Mouse (Mus musculus) heart, embryonic 11.5 days (tissue): ENCODE measurements around the gene Gm43518. TPM values are rescaled to one million over a fixed set of nuclear protein-coding genes. Genes with fewer than 3 reads are reported as not detected.

Experiments used
- ATAC-seq: fragments of 200-750 bp; cut with Nextera tagmentation; replicated peaks from 2 replicates; pipeline ENCODE4 v1.8.0; 2017; ENCODE audit warnings: moderate library complexity; ENCODE audit not compliant: insufficient number of reproducible peaks, low FRiP score, low TSS enrichment
- H3K27ac ChIP-seq: fragments of 300-500 bp; sonication (generic); 2 replicates; pipeline ENCODE4 v1.5.1; 2014; ENCODE audit warnings: mild to moderate bottlenecking, low read depth, low read length
- H3K27me3 ChIP-seq: fragments of 300-500 bp; sonication (generic); 2 replicates; pipeline ENCODE4 v1.6.1; 2014; ENCODE audit warnings: mild to moderate bottlenecking, low read length, mixed read lengths; ENCODE audit not compliant: control insufficient read depth, insufficient read depth
- H3K36me3 ChIP-seq: fragments of 300-500 bp; sonication (generic); 2 replicates; pipeline ENCODE4 v1.6.1; 2014; ENCODE audit warnings: mild to moderate bottlenecking, low read length, moderate library complexity, mixed read lengths; ENCODE audit not compliant: control insufficient read depth, insufficient read depth
- H3K4me1 ChIP-seq: fragments of 300-500 bp; sonication (generic); 2 replicates; pipeline ENCODE4 v1.6.1; 2014; ENCODE audit warnings: low read length; ENCODE audit not compliant: control insufficient read depth, insufficient read depth
- H3K4me2 ChIP-seq: fragments of 300-500 bp; sonication (generic); 2 replicates; pipeline ENCODE4 v1.6.1; 2014; ENCODE audit warnings: mild to moderate bottlenecking, moderate library complexity
- H3K4me3 ChIP-seq: fragments of 300-500 bp; sonication (generic); 2 replicates; pipeline ENCODE4 v1.5.1; 2014; ENCODE audit warnings: low read depth, low read length
- H3K9ac ChIP-seq: fragments of 300-500 bp; sonication (generic); 2 replicates; pipeline ENCODE4 v1.6.1; 2014; ENCODE audit warnings: mild to moderate bottlenecking, low read depth, low read length, moderate library complexity
- H3K9me3 ChIP-seq: fragments of 300-500 bp; sonication (generic); replicated peaks from 2 replicates; pipeline ENCODE4 v1.6.1; 2016; ENCODE audit warnings: low read length; ENCODE audit not compliant: control insufficient read depth
- WGBS: fragments of 180-500 bp; shearing (Covaris S2); extraction: QIAGEN DNeasy Blood & Tissue Kit; methylation state at CpG from one replicate; pipeline ENCODE4 v1.1.7; 2014; ENCODE audit not compliant: insufficient replicate concordance; 5-methylcytosine and 5-hydroxymethylcytosine counted together
- polyA plus RNA-seq: library from polyadenylated mRNA; unstranded; fragments of >200 nt; fragmentation: Nextera tagmentation; extraction: Ambion mirVana; gene quantifications from 2 replicates; pipeline ENCODE4 v1.2.1, GENCODE M21; 2014

Gm43518 gene
- polyA plus RNA-seq, 1 experiment from 2014 or later: 1.2 TPM

DNA sequence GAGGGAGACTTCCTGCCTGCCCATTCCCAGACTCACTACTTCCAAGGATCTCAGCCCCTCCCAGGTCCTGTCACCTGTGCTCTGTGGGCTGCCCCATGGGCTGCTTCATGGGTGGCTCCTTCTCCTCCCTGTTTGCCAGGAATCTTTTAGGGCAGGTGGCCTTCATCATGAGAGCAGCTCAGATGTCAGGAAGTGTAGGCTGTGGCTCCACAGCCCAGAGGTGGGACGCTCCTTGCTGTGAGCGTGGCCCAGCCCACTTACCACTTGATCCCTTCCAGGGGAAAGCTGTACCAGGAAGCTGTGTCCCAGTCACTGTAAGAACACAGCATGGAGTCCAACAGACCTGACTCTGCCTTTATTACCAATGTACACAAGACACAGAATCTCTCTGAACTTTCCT lies 59.7 kb downstream of the Gm43518 start:
- H3K4me2 ChIP-seq: no peak overlapping the region
- WGBS: 57% methylated on average over 2 of the region's 2 CpGs
- no peak overlapping the region for H3K27ac ChIP-seq
- no peaks in the 10 kb centered on the region for H3K9me3 ChIP-seq
- no peaks in the 10 kb centered on the region for H3K36me3 ChIP-seq
- no peak overlapping the region for H3K9ac ChIP-seq
- H3K27me3 ChIP-seq: no peaks in the 10 kb centered on the region
- no peak for ATAC-seq
- no peak overlapping the region for H3K4me3 ChIP-seq
- H3K4me1 ChIP-seq: peaks cover 7% of the 10 kb centered on the region; the same call in 1 of the 2 replicates

DNA sequence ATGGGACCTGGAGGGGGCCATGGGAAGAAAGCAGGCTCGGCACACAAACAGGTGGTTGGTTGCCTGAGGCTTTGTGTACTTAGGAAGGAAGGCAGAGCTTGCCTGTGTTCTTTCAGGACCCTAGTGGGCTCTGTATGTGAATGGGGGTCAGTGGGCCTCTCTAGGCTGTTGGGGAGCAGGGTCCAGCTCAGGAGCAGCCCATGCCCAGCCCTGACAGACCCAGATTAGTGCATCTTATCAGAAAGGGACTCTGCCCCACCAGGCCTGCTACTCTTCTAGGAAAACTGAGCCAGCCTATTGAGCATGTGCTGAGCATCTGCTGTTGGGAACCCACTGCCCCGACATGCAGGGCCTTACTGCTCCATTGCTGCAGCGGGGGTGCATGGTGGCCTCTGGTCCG lies 60.3 kb downstream of the Gm43518 start:
- ATAC-seq: no peak
- Histone ChIP-seq H3K4me2 (no peak overlapping the region), H3K27ac (no peak overlapping the region), H3K4me1 (peaks cover 10% of the 10 kb centered on the region; the same call in 1 of the 2 replicates), H3K36me3 (no peaks in the 10 kb centered on the region), H3K9me3 (no peaks in the 10 kb centered on the region), H3K9ac (no peak overlapping the region), H3K4me3 (no peak overlapping the region), H3K27me3 (no peaks in the 10 kb centered on the region)
- WGBS: 76% methylated on average over 4 of the region's 4 CpGs

Other genes starting within 250 kb of the Gm43518 start
- 45.2 TPM in 2 replicates for gene Clip1, start 242.8 kb upstream of the Gm43518 start, polyA plus RNA-seq
- 64.6 and 65.7 TPM in 2 replicates for gene Zcchc8, start 206.3 kb upstream of the Gm43518 start, polyA plus RNA-seq
- gene Rsrc2, start 178.0 kb upstream of the Gm43518 start, polyA plus RNA-seq: 104 and 109 TPM in 2 replicates
- gene Kntc1, start 177.7 kb upstream of the Gm43518 start, polyA plus RNA-seq: 24.6 and 27.3 TPM in 2 replicates
- not detected in 2 replicates for gene Hcar2, start 61.9 kb upstream of the Gm43518 start, polyA plus RNA-seq
- gene Hcar1, start 47.4 kb upstream of the Gm43518 start, polyA plus RNA-seq: 0.06 TPM in 1 of 2 replicates, not detected in the other
- 104 and 110 TPM in 2 replicates for gene Denr, start 20.2 kb upstream of the Gm43518 start, polyA plus RNA-seq
- 6.0 and 6.4 TPM in 2 replicates for gene Ccdc62, start 3.3 kb downstream of the Gm43518 start, polyA plus RNA-seq
- gene Hip1r, start 46.2 kb downstream of the Gm43518 start, polyA plus RNA-seq: 2.7 and 2.9 TPM in 2 replicates
- 43.3 and 48.2 TPM in 2 replicates for gene Vps37b, start 104.9 kb downstream of the Gm43518 start, polyA plus RNA-seq
- gene Abcb9, start 168.4 kb downstream of the Gm43518 start, polyA plus RNA-seq: 1.1 and 1.4 TPM in 2 replicates
- gene Ogfod2, start 184.9 kb downstream of the Gm43518 start, polyA plus RNA-seq: 13.6 and 14.8 TPM in 2 replicates
- 65.7 and 74.6 TPM in 2 replicates for gene Arl6ip4, start 188.7 kb downstream of the Gm43518 start, polyA plus RNA-seq